Mouse (Mus musculus): ENCODE results near the gene Mrpl16. TPM values are rescaled to one million over a fixed set of nuclear protein-coding genes. Genes with fewer than 3 reads are reported as not detected.

Gene Mrpl16
- total RNA-seq, 2 experiments from 2014 or later, result 37.8 to 39.7 TPM

Other genes starting within 250 kb of the Mrpl16 start
- gene Ms4a4d, start 233.6 kb upstream of the Mrpl16 start, total RNA-seq (2021), result not detected
- under 1 TPM; 0.50 to 0.54 TPM for gene Ms4a6d, start 165.5 kb upstream of the Mrpl16 start, total RNA-seq (2021)
- under 1 TPM; 0.44 to 0.54 TPM for gene Ms4a2, start 146.7 kb upstream of the Mrpl16 start, total RNA-seq (2021)
- not detected for gene Ms4a3, start 129.5 kb upstream of the Mrpl16 start, total RNA-seq (2021)
- gene Oosp2, start 109.8 kb upstream of the Mrpl16 start, total RNA-seq (2021), result not detected
- gene Oosp1, start 79.2 kb upstream of the Mrpl16 start, total RNA-seq (2021), result not detected
- gene Oosp3, start 73.3 kb upstream of the Mrpl16 start, total RNA-seq (2021), result not detected
- gene Gif, start 22.8 kb upstream of the Mrpl16 start, total RNA-seq (2021), result not detected
- gene Stx3, start 49.0 kb downstream of the Mrpl16 start, total RNA-seq (2021), result 10 to 100 TPM; 20.0 to 22.9 TPM
- not detected for gene Olfr1417, start 68.8 kb downstream of the Mrpl16 start, total RNA-seq (2021)
- not detected for gene Olfr1418, start 90.7 kb downstream of the Mrpl16 start, total RNA-seq (2021)
- not detected for gene Olfr1419, start 104.7 kb downstream of the Mrpl16 start, total RNA-seq (2021)
- not detected for gene Olfr1420, start 116.2 kb downstream of the Mrpl16 start, total RNA-seq (2021)
- 10 to 100 TPM; 25.8 to 27.1 TPM for gene Patl1, start 142.0 kb downstream of the Mrpl16 start, total RNA-seq (2021)
- 10 to 100 TPM; 52.5 to 54.4 TPM for gene Osbp, start 195.6 kb downstream of the Mrpl16 start, total RNA-seq (2021)